Mouse (Mus musculus) lung, adult 18-20 months (tissue): ENCODE results near the gene Lrwd1.
"Not testable (repeated sequence)": the region's sequence is repeated elsewhere in the genome, so short reads cannot be mapped to it uniquely, and the experiment has no call there.

Source experiments
- DNase-seq, 2 experiments: peaks; one replicate each; pipeline ENCODE4 v3.0.0; 2022; ENCODE audit warnings: mixed read lengths in 2 of 2

The Lrwd1 gene

DNA sequence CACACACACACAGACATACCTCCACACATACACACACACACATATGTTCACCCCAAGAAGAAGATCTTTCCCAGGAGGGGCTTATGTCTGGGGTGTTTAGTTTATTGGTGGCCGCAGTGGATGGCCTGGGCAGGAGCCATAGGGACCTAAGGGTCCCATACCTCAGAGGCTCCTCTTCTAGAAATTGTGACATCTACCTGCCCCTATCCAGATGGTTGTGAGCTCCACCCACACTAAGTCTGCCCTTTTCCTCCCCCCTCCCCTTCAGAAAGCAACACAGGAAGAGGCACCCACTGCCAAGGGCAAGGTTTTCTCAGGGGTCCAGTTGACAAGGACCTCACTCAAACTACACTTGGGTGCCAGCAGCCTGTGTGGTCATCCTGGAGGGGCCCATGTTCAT is 11.1 kb upstream of the Lrwd1 start:
- no peak for DNase-seq

GRCm38 (mm10) chr5:136144606-136145430 is 8.9 kb upstream of the Lrwd1 start:
- DNase-seq = peak in 1 of 2 experiments; percentile 43

- DNase-seq = no peak
These were observed 7.4 kb upstream of the Lrwd1 start for GRCm38 (mm10) chr5:136143161-136143755.

- DNase-seq = no peak
These were observed 6.9 kb upstream of the Lrwd1 start for GRCm38 (mm10) chr5:136142746-136143145.

GRCm38 (mm10) chr5:136140057-136140482 is 4.2 kb upstream of the Lrwd1 start:
- no peak for DNase-seq

- no peak for DNase-seq
These were observed 3.5 kb upstream of the Lrwd1 start for GRCm38 (mm10) chr5:136139393-136139792.

DNA sequence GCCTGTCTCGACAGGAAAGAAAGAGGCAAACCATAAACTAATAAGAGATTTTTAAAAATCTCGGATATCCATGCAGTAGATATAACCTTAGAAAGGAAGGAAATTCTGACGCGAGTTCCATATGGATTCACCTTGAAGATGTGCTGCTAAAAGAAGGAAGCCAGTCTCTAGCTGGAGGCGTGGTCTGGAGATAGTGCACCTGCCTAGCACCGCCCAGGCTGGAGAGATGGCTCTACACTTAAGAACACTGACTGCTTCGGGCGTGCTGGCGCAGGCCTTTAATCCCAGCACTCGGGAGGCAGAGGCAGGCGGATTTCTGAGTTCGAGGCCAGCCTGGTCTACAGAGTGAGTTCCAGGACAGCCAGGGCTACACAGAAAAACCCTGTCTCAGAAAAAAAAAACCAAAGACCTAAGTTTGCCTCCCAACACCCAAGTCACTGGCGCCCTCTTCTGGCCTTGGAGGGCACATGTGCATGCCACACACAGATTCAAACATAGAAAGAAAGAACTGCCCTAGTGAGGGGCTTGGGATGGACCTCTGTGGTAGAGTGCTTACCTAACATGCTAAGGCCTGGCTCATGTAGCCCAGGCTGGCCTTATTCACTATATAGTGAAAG is 1.9 kb upstream of the Lrwd1 start:
- DNase-seq = peak in 1 of 2 experiments; percentile 40

DNA sequence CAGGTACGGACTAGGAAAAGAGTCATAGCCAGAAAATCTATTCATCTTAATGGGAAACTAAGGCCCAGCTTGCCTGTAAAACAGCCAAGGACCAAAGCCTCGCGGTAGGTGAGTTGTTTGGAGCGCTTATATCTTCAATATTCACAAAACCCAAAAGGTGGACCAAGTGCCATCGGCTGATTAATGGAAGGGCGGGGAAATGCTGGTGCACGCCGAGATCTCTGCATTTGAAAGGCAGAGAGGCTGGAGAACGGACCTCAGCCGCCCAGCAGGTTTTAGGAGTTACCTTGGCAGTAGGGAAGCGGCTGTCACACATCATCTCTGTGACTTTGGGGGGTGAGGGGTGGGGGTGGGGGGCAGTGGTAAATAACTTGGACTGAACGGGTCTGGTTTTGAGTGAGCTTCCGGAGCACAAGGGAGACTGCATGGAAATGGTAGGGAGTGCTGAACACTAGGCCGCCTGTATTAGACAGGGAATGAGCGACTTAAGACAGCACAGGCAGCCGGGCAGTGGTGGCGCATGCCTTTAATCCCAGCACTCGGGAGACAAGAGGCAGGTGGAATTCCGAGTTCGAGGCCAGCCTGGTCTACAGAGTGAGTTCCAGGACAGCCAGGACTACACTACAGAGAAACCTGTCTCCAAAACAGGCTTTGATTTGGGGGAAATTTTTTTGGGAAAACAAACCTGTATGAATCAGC is 567 bp upstream of the Lrwd1 start:
- no peak for DNase-seq

GRCm38 (mm10) chr5:136122165-136122564 is 13.7 kb downstream of the Lrwd1 start:
- DNase-seq = no peak

DNA sequence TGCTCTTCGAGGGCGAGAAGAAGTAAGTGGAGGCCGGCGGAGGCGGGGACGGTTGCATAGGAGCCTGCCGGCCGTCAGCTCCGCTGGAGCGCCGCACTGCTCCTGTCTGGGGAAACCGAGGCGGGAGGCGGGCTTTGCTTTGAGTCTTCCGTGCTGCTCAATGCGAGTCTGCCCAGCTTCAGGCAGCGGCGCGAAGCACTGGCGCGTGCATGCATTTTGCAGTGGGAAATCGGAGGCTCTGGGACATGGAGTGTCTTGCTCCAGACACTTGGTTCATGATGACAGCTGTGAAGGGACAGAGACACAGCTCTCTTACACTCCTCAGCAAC is 19.1 kb downstream of the Lrwd1 start:
- DNase-seq = no peak

- peak; percentile 94 to 96 for DNase-seq
These were observed 19.7 kb downstream of the Lrwd1 start, which contains the start of gene Polr2j for GRCm38 (mm10) chr5:136115891-136116783. Gene Polr2j (plus strand): TSS chr5:136116631.

- DNase-seq = not testable (repeated sequence)
These were observed 22.3 kb downstream of the Lrwd1 start for GRCm38 (mm10) chr5:136113546-136113945.

GRCm38 (mm10) chr5:136109042-136109441 is 26.8 kb downstream of the Lrwd1 start:
- no peak for DNase-seq

DNA sequence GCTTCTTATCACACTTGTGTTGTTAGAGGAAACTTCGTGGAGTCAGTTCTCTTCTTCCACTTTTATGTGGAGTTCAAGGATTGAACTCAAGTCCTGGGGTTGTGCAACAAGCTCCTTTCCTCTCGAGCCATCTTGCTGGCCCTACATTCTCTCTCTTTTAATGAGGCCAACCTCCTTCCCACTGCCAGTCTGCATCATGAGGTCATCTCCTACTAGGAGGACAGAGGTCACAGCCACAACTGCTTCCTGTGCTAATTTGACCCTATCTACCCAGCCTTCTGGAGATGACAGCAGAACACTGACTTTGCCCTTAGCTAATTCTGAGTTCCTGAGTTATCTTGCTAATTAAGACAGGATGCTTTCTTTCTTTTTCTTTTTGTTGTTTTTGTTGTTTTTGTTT is 27.4 kb downstream of the Lrwd1 start:
- DNase-seq = no peak

GRCm38 (mm10) chr5:136104511-136104910 is 31.4 kb downstream of the Lrwd1 start:
- DNase-seq = no peak

DNA sequence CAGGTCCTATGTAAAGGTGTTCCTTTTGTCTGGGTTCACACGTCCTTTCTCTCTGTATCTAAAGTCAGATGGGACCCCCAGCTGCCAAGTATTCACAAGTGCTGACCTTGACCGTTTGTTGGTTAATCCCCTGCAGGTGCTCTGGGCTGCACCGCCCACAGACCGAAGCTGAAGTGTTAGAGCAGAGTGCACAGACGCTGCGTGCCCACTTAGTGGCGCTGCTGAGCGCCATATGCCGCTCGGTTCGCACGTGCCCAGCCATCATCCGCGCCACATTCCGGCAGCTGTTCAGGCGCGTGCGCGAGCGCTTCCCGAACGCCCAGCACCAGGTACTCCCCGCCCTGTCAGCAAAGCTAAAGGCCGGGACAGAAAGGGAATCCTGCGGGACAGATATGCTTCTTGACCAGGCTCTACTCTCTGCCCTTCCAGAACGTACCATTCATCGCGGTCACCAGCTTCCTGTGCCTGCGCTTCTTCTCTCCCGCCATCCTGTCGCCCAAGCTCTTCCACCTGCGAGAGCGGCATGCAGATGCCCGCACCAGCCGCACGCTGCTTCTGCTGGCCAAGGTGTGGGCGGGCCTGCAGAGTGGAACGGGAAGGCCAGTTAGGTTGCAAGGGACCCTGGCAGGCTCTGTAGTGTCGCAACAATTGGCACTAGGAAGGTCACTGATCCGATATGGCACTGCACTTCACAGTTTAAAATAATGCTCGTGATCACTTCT is 33.6 kb downstream of the Lrwd1 start:
- peak; percentile 72 to 76 for DNase-seq

- no peak for DNase-seq
These were observed 37.3 kb downstream of the Lrwd1 start for GRCm38 (mm10) chr5:136098536-136098935.

DNA sequence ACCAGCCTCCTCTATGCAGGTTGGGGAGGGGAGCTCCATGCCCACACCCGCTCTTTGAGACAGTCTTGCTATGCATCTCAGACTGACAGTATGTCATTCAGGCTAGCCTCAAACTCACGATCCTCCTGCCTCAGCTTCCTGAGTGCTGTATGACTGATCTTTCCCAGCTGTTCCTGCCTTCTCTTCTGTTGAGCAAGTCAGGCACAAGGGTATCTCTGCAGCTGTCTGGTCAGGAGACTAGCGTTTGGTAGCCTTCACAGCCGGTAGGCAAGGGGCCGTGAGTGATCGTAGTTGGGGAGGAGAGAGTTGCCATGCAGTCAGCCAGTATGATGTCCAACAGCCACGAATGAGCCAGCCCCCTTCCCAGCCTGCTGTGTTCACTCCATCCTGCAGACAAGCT is 40.8 kb downstream of the Lrwd1 start:
- no peak for DNase-seq

DNA sequence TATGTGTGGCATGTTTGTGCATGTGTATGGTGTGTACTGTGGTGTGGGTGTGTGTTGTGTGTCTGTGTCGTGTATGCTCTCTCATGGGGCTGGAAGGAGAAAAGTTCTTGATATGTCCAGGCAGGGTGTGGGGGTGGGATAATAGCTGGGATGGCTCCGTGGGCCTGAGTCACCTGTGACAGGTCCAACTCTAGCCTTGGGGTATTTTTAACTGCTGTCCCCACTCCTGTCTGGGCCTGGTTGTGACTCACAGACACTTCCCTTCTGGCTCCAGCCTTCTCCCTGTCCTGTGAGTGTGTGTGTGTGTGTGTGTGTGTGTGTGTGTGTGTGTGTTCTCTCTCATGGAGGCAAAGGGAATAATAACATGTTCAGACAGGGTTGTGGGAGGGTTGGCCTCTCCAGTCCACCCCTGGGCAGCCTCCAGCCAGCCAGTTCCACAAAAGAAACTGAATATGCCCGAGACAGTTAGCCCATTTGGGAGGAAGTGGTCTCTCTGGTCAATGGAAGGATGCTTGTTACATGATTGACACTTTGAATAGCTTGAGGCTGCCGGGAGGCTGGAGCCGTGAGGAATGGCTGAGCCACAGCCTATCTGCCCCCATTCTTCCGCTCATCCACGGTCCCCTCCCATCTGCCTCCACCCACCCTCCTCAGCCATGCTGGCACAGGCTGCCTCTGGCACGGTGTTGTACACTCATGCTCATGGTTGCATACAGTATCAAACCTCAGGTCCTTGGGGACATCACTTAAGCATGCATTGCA is 41.4 kb downstream of the Lrwd1 start:
- no peak for DNase-seq

DNA sequence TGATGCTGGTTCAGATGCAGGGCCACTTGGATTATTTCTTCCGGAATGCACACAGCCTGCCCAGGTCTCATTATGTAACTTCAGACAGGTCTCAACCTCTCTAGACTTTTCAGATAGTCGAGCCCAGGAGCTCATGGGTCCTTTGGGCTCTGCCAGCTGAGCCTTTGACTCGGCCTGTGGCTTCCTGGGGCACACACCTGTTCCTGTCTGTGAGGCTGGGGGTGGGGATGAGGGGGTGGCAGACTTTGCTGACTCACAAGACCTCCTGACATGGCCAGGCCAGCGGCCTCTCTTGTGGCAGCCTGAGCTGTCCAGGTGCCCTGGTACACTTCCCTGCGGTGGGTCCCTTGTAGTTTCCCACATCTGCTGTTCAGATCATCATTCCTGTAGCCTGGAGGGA is 43.9 kb downstream of the Lrwd1 start:
- DNase-seq = no peak
